Mouse (Mus musculus) megakaryocyte, embryonic 14.5 days (primary cell): ENCODE results near the gene Tmem256.

Source experiments
- FLI1 ChIP-seq: IDR thresholded peaks from 2 replicates; pipeline ENCODE4 v1.6.1; 2012; ENCODE audit warnings: low read length, inconsistent platforms, mixed read lengths
- GATA1 ChIP-seq: IDR thresholded peaks from 3 replicates; pipeline ENCODE4 v1.6.1; 2012; ENCODE audit warnings: mixed read lengths, low read length, inconsistent platforms, borderline replicate concordance

DNA sequence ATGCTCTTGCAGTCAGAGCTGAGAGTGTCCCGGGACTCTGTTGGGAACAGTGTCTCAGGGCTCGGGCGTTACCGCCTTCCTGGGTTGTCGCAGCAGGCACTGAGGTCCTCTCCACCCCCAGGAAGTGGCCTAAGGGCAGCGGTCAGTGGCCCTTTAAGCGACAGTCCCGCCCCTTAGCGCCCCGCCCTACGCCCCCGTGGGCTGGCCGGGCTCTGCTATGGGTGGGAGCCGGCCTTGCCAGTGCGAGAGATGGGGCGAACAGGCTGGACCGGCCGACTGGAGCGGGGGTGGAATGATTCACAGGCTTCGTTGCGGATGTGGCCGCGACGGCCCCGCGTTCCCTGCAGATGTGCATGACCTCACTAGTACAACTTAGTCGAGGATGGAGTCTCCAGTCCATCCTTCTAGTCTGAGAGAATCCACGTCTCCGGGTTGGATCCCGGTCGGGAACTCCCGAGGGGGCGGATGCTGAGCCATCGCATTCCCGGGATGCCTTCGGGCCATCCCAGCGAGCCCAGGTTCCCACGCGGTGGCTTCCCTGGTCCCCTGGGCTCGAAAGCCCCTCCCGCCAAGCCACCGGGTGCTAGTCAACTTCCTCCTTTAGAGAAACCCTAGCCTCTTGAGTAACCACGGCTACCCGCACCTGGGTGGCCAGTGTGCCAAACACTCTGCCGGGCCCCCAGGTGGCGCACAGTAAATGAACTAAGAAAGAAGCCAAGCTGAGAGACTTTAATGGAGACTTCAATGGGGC is 42.7 kb downstream of the Tmem256 start, which contains the start of gene Kctd11:
- no peak for TF ChIP-seq GATA1
- no peak for TF ChIP-seq FLI1
